Mouse (Mus musculus) brain, embryonic 18.5 days (tissue): Measurements from ENCODE around the gene Galnt18.

ENCODE experiments used
- DNase-seq: peaks from one replicate; pipeline ENCODE4 v3.0.0-alpha.2; 2012; ENCODE audit warnings: low read depth, low spot score

Gene Galnt18

GRCm38 (mm10) chr7:111637866-111638448 is 141.8 kb downstream of the Galnt18 start:
- DNase-seq = no peak

DNA sequence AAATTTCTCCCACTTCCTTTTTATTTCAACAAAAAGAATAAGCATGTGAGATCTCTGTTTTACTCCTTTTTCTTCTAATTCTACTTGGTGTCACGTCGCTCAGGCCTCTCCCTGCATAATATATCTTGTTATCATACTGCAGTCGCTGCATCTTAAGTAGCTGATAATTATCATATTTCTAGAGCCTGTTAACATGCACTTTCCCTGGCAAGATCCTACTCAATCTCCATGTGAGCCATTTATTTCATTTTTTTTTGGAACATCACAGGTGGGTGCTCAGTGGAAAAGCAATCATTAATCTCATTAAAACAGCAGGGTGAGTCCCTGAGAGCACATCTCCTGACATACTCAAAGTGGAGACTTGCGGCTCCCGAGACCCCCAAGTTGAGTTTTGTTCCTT is 143.3 kb downstream of the Galnt18 start:
- DNase-seq = peak; percentile 16

DNA sequence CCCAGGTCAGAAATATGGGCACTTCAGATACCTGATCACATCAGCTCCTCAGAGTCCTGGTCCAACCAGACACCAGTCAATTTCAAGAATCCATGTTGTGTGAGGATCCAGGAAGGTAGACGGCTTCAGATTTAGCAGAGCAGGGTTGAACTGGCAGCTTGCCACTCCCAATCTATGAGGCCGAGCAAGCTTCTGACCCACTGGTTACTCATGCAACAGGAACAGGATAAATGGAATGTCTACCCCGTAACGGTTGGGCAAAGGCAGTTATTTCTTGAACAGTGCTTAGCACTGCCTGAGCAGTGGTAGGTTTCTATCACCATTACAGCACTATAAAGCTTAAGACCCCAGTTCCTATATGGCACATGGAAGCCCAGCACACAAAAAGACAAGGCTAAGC is 148.5 kb downstream of the Galnt18 start:
- DNase-seq = no peak

DNA sequence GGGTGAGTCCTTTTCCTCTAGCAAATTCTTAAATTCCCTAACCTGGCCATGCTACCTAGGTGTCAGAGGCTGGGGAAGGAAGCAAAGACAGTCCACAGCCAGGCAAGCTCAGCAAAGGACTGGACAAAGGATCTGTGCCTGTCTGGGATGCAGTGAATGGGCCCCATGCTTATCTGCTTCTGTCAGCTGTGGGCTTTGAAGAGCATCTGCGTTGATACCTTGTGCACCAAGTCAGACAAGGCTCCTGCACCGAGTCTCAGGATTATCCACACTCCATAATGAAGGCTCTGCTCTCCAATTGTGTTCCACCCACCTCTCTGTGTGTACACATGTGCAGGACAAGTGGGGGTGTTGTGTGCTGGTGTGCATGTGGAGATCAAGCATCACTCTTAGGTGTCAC is 153.5 kb downstream of the Galnt18 start:
- no peak for DNase-seq

GRCm38 (mm10) chr7:111625736-111626135 is 154.0 kb downstream of the Galnt18 start:
- no peak for DNase-seq

DNA sequence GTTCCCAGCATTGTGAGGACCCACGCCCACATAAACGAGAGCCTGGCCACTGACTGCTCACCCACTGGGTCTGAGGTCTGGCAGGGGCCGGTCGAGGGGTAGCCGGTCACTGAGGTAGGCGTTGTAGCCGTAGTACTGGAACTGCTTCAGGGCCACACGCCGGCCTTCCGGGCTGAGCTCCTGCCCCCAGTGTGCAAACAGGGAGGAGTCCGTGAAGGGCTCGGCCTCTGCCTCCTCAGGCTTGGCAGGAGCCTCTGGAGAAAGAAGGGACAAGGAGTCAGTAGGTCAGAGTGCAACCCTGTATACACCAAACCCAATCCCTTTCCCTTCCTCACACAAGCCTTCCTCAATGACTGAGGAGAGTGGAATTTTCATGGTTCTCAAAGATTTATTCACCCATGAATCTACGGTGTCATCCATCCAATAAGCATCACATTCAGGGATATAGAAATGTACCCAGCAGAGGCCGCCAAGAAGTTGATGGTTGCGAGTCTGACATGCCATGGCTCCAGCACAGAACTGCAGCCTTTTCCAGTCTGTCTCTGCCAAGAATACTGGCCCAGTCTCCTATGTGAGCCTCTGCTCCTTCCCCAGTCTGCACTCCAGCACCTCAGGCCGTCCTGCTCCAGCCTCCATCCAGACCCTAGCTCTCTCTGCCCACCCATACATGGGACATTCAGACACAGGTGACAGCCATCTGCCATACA is 163.4 kb downstream of the Galnt18 start:
- DNase-seq = no peak

DNA sequence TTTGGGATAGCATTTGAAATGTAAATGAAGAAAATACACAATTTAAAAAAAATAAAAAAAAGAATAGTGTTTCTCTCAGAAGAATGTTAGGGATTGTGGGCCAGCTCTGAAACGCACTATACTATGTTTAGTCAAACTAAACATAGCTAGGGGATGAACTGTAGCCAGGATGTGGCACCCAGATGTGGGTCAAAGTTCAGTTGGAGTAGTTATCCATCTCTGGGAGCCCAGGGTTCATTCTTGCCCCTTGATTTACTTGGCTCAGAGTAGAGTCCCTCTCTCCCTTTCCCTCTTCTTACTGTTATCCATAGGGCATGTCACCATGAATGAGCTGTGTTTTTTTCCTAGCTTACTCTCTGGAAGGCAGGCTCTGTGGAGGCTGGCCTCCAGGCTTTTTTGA is 165.3 kb downstream of the Galnt18 start:
- DNase-seq = no peak

GRCm38 (mm10) chr7:111607476-111607875 is 172.3 kb downstream of the Galnt18 start:
- DNase-seq = no peak

DNA sequence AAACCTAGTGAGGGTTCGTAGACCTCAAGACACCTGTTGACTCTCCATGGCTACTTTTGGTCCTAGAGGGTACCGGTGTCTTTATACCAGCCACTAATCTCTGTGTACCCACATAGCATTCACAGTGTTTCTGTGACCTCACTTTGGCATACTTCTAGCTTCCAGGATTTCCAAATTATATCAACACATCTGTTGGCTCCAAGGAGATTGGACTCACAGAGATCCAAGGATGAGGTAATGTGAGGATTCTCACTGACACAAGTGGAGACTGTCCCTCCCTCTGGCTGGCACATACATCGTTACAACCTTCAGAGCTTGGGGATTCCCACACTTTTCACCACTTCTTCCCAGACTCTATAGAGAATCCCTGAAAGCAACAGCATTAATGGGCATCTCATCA is 173.7 kb downstream of the Galnt18 start:
- DNase-seq = no peak

DNA sequence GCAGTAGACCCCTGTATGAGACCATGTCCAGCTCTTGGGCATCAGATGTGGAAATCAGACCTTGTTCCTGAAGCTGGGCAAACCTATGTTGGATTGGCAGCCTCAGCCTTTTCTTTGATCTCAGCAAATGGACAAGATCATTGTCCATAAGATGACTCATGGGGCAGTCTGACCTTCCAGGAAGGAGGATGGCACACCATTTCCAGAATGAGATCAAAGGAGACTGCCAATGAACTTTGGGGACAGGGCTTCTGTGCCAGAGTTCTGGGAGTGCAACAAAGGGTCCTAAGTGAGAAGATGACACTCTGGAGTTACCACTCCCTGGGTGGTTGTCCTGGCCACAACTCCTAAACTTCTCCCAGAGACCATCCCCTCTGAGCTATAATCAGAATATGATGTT is 174.1 kb downstream of the Galnt18 start:
- DNase-seq = no peak

- DNase-seq = no peak
Observed at GRCm38 (mm10) chr7:111604578-111605208, 175.1 kb downstream of the Galnt18 start.

DNA sequence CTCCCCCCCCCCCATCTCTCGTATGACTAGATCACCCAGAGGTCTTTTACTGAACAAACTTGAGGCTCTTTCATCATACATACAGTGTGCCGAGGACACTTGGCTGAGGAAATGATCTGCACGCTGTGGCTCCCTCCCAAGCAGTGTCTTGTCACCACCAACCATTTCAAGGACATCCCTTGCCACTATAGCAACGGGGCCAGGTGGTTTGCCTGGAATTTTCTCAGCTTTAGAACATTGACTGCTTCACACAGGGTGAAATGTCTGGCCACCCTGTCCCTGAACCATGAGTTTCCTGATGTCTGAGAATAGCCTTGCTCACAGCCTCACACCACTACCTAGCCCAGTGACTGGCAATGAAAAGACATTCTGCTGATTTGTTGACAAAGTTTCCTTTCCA is 176.6 kb downstream of the Galnt18 start:
- DNase-seq = no peak

DNA sequence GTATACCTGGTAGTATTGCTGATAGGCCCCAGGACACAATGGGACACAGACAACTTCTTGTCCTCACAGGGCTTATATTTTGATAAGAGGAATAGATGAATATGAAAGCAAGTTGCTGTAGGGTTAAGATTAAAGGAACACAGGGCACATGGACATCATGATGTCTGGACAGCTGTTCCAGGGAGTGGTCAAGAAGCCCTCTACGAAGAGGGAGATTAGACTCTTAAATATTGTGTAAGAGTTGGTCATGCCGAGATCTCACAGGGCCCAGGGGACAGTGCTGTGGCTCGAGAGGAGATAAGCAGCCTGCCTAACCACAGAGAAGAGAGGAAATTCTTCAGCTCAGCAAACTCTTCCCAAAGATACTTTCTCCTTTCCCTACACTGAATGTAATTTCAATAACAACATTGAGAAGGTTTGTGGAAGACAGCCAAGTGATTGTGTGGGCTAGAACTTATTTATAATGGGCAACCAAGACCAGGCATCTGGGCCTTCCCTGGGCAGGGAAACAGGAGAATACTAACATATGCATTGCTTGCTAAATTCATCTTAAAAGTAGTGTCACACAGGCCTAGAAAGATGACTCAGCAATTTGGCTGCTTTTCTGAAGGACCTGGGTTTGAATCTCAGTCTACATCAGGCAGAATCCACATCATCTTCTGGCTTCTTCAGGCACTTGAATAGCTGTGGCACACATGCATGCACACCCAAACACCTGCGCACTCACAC is 178.3 kb downstream of the Galnt18 start:
- no peak for DNase-seq

DNA sequence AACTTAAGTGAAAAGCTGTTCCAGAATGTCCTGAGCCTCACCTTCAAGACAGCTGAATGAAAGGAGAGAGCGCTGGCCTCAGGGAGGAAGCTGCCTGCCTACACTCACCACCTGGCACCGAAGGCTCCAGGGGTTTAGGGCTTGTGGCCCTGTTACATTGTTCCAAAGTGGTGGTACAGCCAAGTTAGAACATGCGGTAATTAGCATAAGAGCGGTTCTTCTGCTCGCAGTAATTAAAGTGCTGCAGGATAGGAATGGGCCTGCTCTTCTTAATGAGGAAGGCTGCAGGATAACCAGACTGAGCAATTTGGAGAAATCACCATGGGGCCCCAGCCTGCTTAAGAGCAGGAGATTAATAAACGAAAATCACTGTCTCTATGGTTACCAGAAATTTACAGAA is 179.0 kb downstream of the Galnt18 start:
- DNase-seq = peak; percentile 14

DNA sequence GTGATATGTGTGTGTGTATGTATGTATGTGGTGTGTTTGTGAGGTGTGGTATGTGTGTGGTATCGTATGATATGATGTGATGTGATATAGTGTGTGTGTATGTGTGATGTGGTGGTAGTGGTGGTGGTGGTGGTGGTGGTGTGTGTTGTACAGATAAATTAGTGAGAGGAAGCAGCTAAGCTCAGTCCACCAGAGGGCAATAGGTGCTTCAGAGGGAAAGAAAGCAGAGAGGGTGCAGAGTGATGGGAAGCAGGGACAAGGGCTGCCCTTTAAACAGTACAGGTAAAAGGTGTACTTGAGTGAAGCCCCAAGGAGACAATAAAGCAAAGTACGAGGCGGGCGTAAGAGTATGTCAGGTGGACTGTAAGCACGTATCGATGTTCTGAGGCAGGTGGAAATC is 186.1 kb downstream of the Galnt18 start:
- DNase-seq = no peak

GRCm38 (mm10) chr7:111589506-111590125 is 190.2 kb downstream of the Galnt18 start:
- DNase-seq = no peak

- DNase-seq = no peak
Observed at GRCm38 (mm10) chr7:111588291-111588781, 191.4 kb downstream of the Galnt18 start.

- DNase-seq = no peak
Observed at GRCm38 (mm10) chr7:111580547-111580946, 199.2 kb downstream of the Galnt18 start.

- DNase-seq = no peak
Observed at GRCm38 (mm10) chr7:111575096-111575495, 204.7 kb downstream of the Galnt18 start.

DNA sequence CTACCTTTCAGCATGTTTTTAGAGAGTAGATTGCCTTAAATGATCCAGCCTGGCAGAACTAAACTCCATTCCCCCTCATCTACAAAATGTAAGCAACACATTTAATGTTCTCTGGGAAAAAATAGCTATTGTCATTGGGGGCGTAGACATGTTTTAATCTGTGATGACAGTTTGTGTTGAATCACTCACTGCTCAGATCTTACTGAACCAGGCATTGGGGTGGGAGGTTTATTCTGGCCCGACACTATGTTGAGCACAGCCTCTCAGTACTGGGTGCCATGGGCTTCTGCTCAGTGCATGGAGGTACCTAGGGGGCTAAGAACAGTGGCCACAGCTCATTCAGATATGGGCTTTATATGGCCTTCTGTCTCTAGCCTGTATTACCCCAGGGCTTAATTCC is 207.4 kb downstream of the Galnt18 start:
- DNase-seq = no peak

DNA sequence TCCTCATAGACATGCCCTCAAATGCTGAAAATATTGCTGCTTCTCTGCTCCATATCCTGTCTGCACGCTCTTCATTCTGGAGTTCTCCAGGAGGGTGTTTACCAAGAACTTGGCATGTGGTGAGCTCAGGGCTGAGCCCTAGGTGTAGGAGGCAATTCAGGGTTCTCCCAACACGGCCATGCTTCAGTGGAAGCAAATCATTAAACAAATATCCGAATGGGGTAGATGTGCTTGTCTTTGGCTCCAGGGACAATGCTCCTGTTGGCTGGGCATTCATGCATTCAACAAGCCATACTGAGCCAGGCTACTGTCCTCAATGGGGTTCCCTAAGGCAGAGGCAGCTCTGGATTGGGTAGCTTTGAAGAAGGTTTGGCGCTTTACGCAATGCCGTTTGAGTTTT is 212.9 kb downstream of the Galnt18 start:
- DNase-seq = no peak
